Mouse (Mus musculus): Measurements from ENCODE around the gene Iqsec1. TPM values are rescaled to one million over a fixed set of nuclear protein-coding genes. Genes with fewer than 3 reads are reported as not detected.

Iqsec1 gene
- total RNA-seq, 2 experiments from 2014 or later, result 108 to 109 TPM

GRCm38 (mm10) chr6:90717711-90718110, 270.8 kb downstream of the Iqsec1 start:
- intact Hi-C loops (cut with DNase I), result no loop called here
- DNase-seq, result peak; percentile 72 to 78

- intact Hi-C loops (cut with DNase I), result no loop called here
- DNase-seq, result no peak
Measured at GRCm38 (mm10) chr6:90716853-90717252, 271.6 kb downstream of the Iqsec1 start.

GRCm38 (mm10) chr6:90716066-90716704, 272.3 kb downstream of the Iqsec1 start:
- intact Hi-C loops (cut with DNase I), result no loop called here
- DNase-seq, result peak; percentile 88 to 91

GRCm38 (mm10) chr6:90715245-90715905, 273.1 kb downstream of the Iqsec1 start:
- intact Hi-C loops (cut with DNase I), result no loop called here

GRCm38 (mm10) chr6:90713650-90714049, 274.8 kb downstream of the Iqsec1 start:
- no peak for DNase-seq
- intact Hi-C loops (cut with DNase I), result no loop called here

More at GRCm38 (mm10) chr6:90715245-90715905, 273.1 kb downstream of the Iqsec1 start:
- no peak for DNase-seq

GRCm38 (mm10) chr6:90712486-90713480, 275.7 kb downstream of the Iqsec1 start:
- no peak for DNase-seq
- intact Hi-C loops (cut with DNase I), result no loop called here

GRCm38 (mm10) chr6:90712063-90712462, 276.4 kb downstream of the Iqsec1 start:
- DNase-seq, result no peak
- intact Hi-C loops (cut with DNase I), result no loop called here

GRCm38 (mm10) chr6:90711476-90712035, 276.9 kb downstream of the Iqsec1 start:
- intact Hi-C loops (cut with DNase I), result no loop called here
- no peak for DNase-seq

GRCm38 (mm10) chr6:90710778-90711177, 277.7 kb downstream of the Iqsec1 start:
- DNase-seq, result no peak
- intact Hi-C loops (cut with DNase I), result no loop called here

- intact Hi-C loops (cut with DNase I), result no loop called here
- no peak for DNase-seq
Measured at GRCm38 (mm10) chr6:90709929-90710777, 278.3 kb downstream of the Iqsec1 start.

- DNase-seq, result no peak
Measured at GRCm38 (mm10) chr6:90708061-90708618, 280.3 kb downstream of the Iqsec1 start.

GRCm38 (mm10) chr6:90707143-90707542, 281.3 kb downstream of the Iqsec1 start:
- DNase-seq, result peak; percentile 50 to 59
- intact Hi-C loops (cut with DNase I), result no loop called here

More at GRCm38 (mm10) chr6:90708061-90708618, 280.3 kb downstream of the Iqsec1 start:
- intact Hi-C loops (cut with DNase I), result no loop called here

GRCm38 (mm10) chr6:90706490-90706889, 282.0 kb downstream of the Iqsec1 start:
- peak; percentile 59 to 62 for DNase-seq
- intact Hi-C loops (cut with DNase I), result no loop called here

- no peak for DNase-seq
- intact Hi-C loops (cut with DNase I), result no loop called here
Measured at GRCm38 (mm10) chr6:90705738-90706137, 282.7 kb downstream of the Iqsec1 start.

- intact Hi-C loops (cut with DNase I), result no loop called here
Measured at GRCm38 (mm10) chr6:90704705-90705344, 283.7 kb downstream of the Iqsec1 start.

GRCm38 (mm10) chr6:90703782-90704181, 284.7 kb downstream of the Iqsec1 start:
- DNase-seq, result no peak
- intact Hi-C loops (cut with DNase I), result no loop called here

More at GRCm38 (mm10) chr6:90704705-90705344, 283.7 kb downstream of the Iqsec1 start:
- peak; percentile 66 to 82 for DNase-seq

GRCm38 (mm10) chr6:90702837-90703735, 285.4 kb downstream of the Iqsec1 start:
- DNase-seq, result no peak
- intact Hi-C loops (cut with DNase I), result no loop called here

GRCm38 (mm10) chr6:90702197-90702596, 286.3 kb downstream of the Iqsec1 start:
- no peak for DNase-seq
- intact Hi-C loops (cut with DNase I), result no loop called here
